Mouse (Mus musculus) heart, adult 9 months (tissue): ENCODE results near the gene Eno1.
"Not testable (repeated sequence)": the region's sequence is repeated elsewhere in the genome, so short reads cannot be mapped to it uniquely, and the experiment has no call there.

Experiments used
- DNase-seq, 2 experiments: peaks; one replicate each; pipeline ENCODE4 v3.0.0; 2022; ENCODE audit warnings: low spot score in 2 of 2

Eno1 gene

DNA sequence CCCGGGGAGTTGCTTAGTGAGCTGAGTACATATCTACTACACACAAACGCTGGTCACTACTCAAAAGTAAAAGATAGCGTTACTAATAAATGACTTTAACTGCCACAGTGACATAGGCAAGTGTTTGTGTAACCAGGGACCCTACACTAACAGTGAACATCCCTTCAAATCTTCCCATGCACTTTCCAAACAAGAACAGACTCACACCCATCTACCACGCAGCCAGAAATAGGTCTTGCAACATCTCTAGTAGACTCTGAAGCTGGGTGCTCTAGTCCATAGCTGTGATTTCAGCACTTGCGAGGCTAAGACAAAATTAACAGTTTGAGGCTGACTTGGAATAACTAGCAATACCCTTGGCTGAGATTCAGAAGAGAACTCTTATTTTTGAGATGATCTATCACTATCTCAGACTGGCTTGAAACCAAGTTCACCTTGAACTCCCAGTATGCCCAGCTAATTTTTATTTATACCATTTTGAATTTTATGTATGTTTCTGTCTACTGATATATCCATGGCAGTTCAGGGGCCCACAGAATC, 13.3 kb downstream of the Eno1 start:
- DNase-seq = no peak

DNA sequence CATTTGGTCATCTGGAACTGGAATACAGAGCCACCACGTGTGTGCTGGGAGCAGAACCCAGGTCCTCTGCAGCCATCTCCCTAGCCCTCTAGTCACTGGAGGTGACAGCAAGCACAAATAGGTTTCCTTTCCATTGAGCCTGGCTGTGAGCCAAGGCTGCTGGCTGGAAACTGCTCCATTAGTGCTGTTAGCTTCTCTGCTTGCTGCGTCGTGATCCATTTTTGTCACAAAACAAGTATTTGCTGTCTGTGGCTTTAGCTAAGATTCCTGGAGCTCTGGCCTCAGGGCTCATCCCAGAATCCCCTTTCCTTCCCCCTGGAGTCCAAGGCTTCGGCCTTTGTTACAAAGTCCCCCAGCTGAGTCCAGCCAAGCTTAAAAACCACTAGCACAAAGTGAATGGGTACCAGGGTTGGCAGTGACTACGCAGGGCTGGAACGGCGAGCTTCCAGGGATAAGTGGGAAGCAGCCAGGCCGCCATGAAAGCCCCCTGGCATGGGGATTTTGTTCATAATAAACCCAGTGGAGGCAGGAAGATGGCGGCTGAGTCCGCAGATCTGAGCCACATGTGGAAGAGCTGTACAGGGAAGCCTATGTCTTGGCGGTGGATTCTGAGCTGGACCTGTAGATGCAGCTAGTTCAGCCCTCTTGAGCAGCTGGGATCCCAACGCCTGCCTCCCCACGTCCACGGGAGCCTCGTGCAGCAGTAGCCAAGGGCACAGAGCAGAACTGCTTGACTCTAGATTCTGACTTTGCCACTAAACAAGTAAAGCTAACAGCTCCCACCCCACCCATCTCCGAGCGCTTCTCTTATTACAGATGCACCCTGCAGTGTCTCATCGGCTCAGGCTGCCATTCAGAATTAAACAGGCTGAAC, 14.3 kb downstream of the Eno1 start:
- no peak for DNase-seq

DNA sequence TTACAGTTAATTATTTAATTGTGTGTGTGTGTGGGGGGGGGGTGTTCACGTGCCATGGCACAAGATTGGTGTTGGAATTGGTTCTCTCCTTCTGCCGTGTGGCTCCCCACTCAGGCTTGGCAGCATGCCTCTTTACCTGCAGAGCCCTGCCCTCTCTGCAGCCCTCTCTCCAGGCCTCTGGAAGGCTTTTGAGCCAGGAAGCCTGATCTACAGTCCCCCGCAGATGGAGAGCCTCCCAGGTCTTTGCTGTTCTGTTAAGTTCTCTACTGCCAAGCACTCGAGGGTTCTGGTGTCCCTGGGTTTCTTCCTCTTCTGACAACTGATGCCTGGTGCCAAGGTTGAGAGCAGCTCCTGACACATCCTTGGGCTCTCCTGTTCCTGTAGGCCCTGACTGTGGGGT, 17.9 kb downstream of the Eno1 start:
- no peak for DNase-seq

DNA sequence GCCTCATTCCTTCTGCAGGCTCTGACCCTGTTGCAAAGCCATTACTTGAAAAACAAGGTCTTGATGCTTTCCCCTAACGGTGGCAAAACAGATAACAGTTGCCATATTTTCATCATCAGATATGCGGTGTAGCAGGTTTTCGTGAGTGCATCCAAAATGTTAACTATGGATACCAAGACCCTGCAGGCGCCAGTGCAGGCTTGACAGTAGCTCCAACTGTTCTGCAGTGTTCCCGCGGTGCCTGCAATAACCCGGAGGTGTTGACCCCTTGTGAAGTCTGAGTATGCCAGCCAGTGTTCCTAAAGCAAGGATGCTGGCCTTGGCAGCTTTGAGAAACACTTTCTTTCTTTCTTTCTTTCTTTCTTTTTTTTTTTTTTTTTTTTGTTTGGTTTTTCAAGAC, 18.7 kb downstream of the Eno1 start:
- no peak for DNase-seq

DNA sequence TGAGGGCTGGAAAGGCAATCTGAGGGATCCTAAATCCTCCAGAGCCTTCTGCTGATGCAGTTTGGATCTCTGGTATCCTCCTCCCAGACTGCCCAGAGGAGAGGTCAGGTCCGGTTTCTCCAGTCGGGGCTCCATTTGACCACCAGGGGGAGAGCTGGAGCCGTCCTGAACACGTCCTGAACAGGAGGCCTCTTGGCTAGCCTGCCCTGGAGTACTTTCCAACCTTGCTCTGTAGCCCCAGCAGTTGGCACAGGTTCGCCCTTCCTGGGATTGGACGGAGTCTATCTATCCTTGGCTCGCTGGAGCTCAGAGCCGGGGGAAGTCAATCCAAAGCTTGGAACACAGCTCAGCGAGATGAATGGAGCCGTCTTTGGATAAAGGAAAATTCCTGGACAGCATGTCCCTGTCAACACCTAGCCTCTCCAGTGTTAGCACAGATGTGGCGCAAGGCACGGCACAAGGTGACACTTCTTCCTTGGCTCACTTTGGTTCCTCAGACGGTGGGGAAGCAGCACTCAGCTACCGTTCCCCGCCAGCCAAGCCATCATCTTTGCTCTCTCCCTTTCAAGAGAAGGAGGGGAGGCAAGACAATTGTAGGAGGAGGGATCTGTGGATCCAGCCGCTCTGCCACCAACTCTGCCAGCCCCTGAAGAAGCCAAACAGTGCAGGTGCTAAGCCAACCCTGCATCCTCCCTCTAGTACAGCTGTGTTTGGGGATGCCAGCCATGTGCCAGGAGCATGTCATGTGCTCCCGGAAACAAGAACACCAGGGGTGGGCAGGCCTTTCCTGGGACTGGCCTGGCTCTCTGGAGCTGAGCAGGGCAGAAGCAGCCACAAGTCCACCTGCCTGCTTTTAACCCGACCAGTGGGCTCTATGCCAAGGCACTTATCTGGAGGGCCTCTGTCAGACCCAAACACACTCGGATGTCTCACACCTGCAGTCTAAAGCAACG, 21.0 kb downstream of the Eno1 start:
- DNase-seq = peak; percentile 91

DNA sequence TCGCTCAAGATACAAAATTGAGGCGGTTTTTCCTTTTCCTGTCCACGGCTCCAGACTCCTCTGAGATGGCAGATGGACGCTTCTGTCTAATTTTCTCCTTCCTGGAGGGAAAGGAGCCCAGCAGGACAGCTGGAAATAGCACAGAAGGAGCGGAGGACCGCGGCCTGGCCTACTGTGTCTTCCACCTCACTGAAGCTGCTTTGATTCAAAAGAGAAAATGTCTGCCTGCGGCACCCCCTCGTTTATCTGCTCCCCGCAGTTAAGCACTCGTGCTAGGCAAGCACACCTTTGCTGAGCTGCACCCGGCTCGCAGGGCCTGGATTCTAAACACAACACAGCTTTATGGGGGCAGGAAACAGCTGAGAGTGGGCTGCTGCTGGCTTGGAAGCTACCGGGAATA, 21.9 kb downstream of the Eno1 start:
- DNase-seq = no peak

DNA sequence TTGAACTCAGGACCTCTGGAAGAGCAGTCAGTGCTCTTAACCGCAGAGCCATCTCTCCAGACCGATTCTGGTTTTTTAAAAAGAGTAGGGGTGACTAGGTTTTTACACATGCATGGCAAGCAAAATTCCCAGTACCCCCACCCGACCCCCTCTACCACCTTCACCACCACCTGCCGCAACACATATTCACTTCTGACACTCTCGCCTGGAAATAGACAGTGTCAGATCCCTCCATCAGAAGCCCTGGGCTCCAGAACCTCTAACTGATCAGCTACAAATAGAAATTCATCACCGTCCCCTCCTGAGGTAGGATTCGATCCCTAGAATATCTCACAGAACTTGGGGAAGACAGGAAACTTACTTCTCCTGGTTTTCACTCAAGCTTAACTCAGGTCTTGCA, 23.1 kb downstream of the Eno1 start:
- DNase-seq = no peak

DNA sequence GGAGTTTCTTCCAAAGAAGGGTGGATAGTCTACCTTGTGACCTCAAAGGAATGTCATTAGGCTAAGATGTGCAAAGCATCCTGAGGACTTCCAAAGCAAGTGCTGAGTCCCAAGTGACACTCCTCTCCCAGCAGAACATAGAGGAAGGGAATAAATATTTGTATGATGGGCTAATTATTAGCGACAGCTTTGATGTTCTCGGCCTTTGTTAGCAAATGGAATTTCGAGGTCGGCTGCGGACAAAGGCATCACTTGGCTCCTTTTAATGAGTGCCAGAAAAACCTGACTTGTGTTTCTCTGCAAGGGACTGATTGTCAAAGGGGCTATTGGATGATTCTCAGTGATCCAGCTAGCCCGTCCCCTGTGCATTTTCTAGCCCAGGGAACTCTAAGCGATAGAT, 23.6 kb downstream of the Eno1 start:
- DNase-seq = no peak

DNA sequence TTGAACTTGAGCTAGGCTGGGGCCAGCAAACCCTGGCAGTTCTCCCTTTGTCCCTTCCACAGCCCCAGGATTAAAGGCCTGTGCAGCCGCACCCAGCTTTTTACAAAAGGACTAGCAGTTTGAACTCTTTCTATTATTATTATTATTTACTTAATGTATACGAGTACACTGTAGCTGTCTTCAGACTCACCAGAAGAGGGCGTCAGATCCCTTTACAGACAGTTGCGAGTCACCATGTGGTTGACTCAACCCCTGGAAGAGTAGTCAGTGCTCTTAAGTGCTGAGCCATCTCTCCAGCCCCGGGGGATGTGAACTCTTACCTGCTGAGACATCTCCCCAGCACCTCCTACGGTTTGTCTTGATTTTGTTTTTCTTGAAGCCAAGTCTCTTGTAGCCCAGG, 24.2 kb downstream of the Eno1 start:
- no peak for DNase-seq

DNA sequence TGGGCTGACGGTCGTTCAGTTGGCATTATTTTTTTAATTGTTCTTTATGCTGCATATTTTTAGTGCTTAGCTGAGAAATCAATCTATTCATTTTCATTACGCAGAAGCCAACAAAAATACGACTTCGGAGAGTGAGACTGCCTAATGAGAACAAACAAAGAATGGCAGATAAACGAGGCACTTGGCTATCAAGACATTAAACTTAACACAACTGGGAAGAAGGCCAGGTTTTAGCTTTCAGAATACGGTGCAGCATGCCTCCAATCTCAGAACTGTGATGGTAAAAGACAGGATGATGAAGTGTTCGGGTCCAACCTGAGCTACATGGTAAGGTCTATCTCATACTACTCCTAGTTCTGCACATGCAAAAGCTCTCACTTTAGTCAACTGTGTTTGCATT, 25.8 kb downstream of the Eno1 start:
- no peak for DNase-seq

DNA sequence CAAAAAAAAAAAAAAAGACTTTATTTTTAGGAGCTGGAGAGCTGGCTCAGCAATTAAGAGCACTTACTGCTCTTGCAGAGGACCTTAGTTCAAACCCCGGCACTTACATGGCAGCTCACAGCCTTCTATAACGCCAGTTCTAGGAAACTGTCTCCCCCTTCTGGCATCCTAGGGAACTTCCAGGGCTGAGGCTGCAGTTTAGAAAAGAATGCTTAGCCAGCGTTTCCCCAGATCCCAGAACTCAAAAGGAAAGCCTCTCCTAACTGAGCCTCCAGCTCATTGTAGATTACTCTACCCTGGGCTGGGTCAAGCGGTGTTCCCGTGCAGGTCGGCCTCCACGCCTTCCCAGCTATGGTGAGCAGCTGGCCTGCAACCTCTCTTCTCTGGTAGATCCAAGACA, 28.4 kb downstream of the Eno1 start:
- no peak for DNase-seq

DNA sequence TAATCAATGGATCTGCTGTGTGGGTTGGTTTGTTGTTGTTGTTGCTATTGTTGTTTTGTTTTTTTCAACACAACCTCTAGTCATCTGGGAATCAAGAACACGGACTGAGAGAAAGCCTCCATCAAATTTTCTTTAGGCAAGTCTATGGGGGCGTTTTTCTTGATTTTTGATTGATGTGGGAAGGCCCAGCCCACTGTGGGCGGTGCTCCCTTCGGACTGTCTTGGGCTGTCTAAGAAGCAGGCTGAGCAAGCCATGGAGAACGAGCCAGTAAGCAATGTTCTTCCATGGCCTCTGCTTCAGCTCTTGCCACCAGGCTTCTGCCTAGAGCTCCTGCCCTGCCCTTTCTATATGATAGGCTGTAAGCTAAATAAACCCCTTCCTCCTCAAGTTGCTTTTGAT, 28.9 kb downstream of the Eno1 start:
- DNase-seq = no peak

DNA sequence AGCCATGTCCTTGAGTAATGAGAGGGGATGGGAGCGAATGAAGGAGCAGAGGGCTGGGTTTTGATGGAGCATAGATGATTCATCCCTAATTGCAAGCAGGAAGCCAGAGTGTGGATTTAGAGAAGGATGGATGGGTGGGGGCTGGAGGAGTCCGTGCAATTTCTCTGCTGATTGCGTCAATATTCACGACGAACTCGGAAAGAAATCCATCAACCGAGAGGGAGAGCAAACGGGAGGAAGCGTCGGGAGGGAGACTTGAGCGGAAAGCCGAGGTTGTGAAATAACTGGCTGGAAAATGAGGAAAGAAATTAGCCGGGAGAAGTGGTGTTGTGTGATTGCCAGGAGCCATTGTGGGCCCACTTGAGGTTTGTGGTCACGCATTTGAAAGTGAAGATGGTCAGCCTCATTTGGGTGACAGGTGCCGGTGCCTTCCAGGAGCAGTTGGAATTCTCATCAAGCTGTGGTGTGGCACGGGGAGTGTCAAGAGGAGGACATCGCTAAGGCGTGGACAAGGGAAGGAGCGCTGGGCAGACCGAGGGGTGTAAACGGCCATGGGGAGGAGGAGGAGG, 30.2 kb downstream of the Eno1 start:
- DNase-seq = no peak

DNA sequence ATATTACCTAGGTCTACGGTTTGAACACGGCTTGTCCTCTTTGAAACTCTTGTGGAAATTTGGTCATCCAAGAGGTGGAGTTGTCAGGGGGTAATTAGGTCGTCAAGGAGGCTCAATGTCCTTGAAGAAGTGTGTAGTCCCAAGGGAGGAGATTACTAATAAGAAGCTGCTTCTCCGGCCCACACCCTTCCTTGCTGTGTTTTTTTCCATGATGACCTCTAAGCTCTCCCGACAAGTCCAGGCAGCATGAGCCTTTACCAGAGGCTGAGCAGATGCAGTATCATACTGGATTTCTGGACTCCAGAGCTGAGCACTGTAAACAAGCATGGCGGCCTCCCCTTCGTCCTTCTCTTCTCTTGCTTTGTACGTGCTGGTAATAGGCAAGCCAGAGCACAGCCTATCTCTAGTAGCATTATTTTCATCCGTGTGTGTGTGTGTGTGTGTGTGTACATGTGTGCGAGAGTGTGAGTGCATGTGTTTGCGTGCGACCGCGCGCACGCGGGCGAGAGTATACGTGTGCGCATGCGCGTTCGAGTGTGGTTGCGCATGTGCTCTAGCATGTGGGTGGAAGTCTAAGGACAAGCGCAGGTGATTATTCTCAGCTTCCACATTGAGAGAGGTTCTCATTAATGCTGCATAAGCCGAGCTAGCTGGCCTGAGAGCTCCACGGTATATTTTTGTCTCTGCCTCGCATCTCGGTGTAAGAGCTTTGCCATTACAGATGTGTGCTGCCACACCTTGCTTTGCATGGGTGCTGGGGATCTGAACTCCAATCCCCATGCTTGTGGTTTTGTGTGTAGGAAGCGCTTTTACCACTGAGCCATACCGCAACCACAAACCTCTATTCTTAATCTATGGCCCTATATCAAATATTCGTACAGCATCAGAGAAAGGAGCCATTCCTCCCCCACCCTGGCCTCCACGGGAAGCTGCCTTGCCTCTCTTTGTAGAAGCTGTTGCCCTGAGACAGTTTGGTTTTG, 32.4 kb downstream of the Eno1 start:
- peak; percentile 26 to 44 for DNase-seq

DNA sequence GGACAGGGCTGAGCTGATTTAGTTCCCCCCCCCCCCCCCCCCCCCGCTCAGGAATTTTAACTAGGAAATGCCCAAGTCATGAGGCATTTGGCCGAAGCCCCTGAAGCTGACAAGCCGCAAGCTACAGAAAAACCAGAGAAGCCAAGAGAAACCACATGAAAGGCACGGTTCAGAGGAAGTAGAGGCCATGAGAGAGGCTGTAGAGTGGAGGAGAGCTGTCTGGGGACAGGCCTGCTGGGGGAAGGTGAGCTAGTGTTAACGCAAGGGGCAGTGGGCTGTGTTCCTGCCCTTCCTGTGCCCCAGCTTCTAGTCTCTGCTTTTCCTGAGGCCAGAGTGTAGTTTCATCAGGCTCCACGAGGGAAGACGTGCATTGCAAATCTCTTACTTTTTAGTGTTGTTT, 33.2 kb downstream of the Eno1 start:
- DNase-seq = no peak

DNA sequence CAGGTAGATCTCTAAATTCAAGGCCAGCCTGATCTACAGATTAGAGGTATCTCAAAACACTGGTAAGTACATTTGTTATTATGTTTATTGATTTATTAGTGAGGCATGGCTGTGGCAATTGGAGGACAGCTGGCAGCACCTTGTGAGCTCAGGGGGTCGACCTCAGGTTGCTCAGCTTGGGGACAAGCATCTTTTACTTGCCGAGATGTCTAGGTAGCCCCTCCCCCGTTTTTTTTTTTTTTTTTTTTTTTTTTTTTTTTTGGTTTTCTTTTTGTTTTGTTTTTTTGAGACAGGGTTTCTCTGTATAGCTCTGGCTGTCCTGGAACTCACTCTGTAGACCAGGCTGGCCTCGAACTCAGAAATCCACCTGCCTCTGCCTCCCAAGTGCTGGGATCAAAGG, 34.2 kb downstream of the Eno1 start:
- not testable (repeated sequence) for DNase-seq

DNA sequence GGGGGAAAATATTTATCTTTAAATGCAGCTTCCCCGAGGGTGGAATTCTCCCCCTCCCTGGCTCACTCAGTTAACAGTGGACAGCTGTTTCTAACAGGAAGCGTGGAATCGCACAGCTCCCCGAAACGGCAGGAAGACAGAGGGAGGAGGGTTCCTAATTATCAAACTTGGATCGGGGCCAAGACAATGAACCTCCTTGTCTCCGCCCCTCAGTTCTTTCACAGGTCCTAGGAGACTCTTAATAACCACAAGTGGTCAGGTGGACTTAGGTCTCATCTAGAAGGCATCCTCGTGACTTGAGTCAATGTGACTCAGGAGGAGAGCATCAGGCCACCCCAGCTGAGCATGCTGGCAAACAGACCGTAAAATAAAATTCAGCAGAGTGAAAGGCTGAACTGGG, 36.2 kb downstream of the Eno1 start:
- peak; percentile 80 to 84 for DNase-seq

DNA sequence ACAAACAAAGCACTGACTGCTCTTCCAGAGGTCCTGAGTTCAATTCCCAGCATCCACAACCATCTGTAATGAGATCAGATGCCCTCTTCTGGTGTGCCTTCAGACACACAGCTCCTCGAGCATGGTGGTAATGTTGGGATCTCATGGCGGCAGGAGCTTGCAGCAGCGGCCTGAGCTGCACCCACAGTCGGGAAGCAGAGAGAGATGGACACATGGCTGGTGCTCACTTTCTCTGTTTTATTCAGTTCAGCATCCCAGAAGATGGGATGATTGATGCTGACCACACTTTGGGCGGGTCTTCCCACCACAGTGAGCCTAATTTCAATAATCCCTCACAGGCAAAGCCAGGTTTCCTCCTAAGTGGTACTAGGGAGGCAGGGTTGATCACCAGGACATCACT, 39.0 kb downstream of the Eno1 start:
- DNase-seq = no peak

DNA sequence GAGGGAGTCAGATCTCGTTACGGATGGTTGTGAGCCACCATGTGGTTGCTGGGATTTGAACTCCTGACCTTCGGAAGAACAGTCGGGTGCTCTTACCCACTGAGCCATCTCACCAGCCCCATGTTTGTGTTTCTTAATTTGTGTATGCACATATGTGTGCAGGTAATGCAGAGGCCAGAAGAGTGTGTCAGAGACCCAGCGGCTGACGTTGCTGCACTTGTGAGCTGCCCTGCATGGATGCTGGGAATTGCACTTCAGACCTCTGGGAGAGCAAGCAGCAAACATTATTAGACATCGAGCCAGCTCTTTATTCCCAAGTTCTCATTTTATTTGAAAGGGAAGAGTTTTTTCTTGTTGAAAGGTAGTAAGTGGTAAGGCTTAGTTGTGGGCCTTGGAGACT, 42.8 kb downstream of the Eno1 start:
- not testable (repeated sequence) for DNase-seq

DNA sequence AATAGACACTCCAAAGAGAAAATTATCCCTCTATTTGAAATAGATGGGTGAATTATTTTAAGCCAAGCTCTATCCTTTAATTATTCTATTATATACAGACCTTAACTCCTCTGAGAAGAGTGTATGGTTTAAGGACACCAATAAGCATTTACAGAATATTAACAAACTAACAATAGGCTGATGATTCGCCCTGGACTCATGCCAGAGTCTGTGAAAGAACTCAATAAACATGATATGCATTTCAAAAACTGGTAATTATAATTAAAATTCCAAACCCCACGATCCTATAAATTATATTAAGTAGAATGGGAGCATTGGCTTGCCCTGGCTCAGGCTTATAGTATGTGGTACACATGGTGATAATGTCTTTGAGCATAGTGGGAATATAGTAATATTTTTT, 43.5 kb downstream of the Eno1 start:
- no peak for DNase-seq

DNA sequence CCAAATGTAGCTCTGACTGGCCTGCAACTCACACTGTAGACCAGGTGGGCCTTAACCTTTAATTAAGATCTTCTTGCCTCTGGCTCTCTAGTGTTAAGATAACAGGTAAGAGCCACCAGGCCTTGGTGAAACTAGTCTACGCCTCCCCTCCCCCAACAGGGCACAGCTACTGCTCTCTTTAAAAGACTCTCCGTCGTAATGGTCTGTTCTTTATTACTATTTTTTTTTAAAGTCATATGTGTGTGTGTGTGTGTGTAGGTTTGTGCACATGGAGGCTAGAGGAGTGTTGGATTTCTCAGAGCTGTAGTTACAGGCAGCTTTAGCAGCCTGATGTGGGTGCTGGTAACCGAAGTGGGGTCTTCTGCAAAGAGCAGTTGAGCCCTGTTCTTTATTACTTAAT, 43.9 kb downstream of the Eno1 start:
- no peak for DNase-seq
